Mouse (Mus musculus) brain, embryonic 18.5 days (tissue): ENCODE data around the gene Thbs3.

ENCODE experiments used
- DNase-seq: peaks from one replicate; pipeline ENCODE4 v3.0.0-alpha.2; 2012; ENCODE audit warnings: low read depth, low spot score

Thbs3 gene

GRCm38 (mm10) chr3:89250435-89251040 lies 35.6 kb downstream of the Thbs3 start:
- DNase-seq, result no peak

GRCm38 (mm10) chr3:89251365-89251895 lies 36.5 kb downstream of the Thbs3 start:
- no peak for DNase-seq

- no peak for DNase-seq
Measured at GRCm38 (mm10) chr3:89254994-89255393, 40.0 kb downstream of the Thbs3 start.

- DNase-seq, result no peak
Measured at GRCm38 (mm10) chr3:89256177-89256576, 41.2 kb downstream of the Thbs3 start.

- DNase-seq, result no peak
Measured at GRCm38 (mm10) chr3:89259076-89259475, 44.1 kb downstream of the Thbs3 start, which contains the start of gene Dpm3. Gene Dpm3, plus strand, starts transcription at chr3:89259358.

GRCm38 (mm10) chr3:89260211-89260610 lies 45.2 kb downstream of the Thbs3 start:
- no peak for DNase-seq

- no peak for DNase-seq
Measured at GRCm38 (mm10) chr3:89262417-89262816, 47.4 kb downstream of the Thbs3 start.

- peak; percentile 67 for DNase-seq
Measured at GRCm38 (mm10) chr3:89266439-89266893, 51.5 kb downstream of the Thbs3 start.

GRCm38 (mm10) chr3:89268916-89269315 lies 53.9 kb downstream of the Thbs3 start:
- DNase-seq, result no peak

- DNase-seq, result no peak
Measured at GRCm38 (mm10) chr3:89270051-89270755, 55.2 kb downstream of the Thbs3 start, which contains the start of gene Slc50a1. Gene Slc50a1, minus strand, starts transcription at chr3:89270570.

GRCm38 (mm10) chr3:89270891-89271290 lies 55.9 kb downstream of the Thbs3 start:
- no peak for DNase-seq

- no peak for DNase-seq
Measured at GRCm38 (mm10) chr3:89271760-89272159, 56.8 kb downstream of the Thbs3 start.

GRCm38 (mm10) chr3:89276061-89276460 lies 61.1 kb downstream of the Thbs3 start:
- no peak for DNase-seq
